Mouse (Mus musculus) bone marrow macrophage, adult 2 months (primary cell): ENCODE measurements around the gene Mettl23.
"Not testable (repeated sequence)": the region's sequence is repeated elsewhere in the genome, so short reads cannot be mapped to it uniquely, and the experiment has no call there.

ENCODE experiments used
- CTCF ChIP-seq: IDR thresholded peaks from 2 replicates; pipeline ENCODE4 v1.5.1; 2012; ENCODE audit warnings: low read depth, mild to moderate bottlenecking, low read length, moderate library complexity
- POLR2A ChIP-seq: IDR thresholded peaks from 2 replicates; pipeline ENCODE4 v1.6.1; 2012; ENCODE audit warnings: mild to moderate bottlenecking, low read depth, low read length, borderline replicate concordance

DNA sequence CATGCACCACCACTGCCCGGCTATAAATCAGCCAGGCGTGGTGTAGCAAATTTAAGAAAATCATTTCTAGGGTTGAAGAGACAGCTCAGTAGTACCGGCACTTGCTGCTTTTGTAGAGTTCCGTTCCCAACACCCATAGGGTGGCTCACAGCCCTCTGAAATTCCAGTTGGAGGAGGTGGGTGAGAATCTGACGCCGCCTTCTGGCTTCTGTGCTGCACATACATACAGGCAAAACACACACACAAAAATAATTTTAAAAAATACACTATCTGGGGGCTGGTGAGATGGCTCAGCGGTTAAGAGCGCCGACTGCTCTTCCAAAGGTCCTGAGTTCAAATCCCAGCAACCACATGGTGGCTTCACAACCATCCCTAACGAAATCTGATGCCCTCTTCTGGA, 19.2 kb upstream of the Mettl23 start:
- TF ChIP-seq CTCF, POLR2A: not testable (repeated sequence)
